Mouse (Mus musculus) CH12.LX (cell line): Measurements from ENCODE around the gene Tank. TPM values are rescaled to one million over a fixed set of nuclear protein-coding genes. Genes with fewer than 3 reads are reported as not detected.

Experiments used
- DNase-seq: peaks from one replicate; pipeline ENCODE4 v3.0.0-alpha.2; 2013; ENCODE audit errors: extremely low read depth
- H3K27ac ChIP-seq: 2 replicates; pipeline ENCODE4 v1.5.1; 2012; ENCODE audit warnings: low read depth, mild to moderate bottlenecking, control low read depth, moderate library complexity; ENCODE audit not compliant: insufficient read depth
- H3K27me3 ChIP-seq: replicated peaks from 2 replicates; pipeline ENCODE3; 2012; ENCODE audit warnings: inconsistent platforms
- H3K36me3 ChIP-seq, 2 experiments: replicated peaks in 1 of 2; 2 replicates each; pipeline versions ENCODE3 to v1.6.1; 2012; ENCODE audit warnings: inconsistent platforms in 1 of 2, low read length in 1 of 2, mild to moderate bottlenecking in 1 of 2, mixed read lengths in 1 of 2, moderate library complexity in 1 of 2; ENCODE audit not compliant: control insufficient read depth in 1 of 2, insufficient read depth in 1 of 2
- H3K4me1 ChIP-seq, 2 experiments: 2 replicates each; pipeline ENCODE4 v1.6.1; 2012; ENCODE audit warnings: inconsistent platforms in 1 of 2, moderate library complexity in 1 of 2; ENCODE audit not compliant: insufficient read depth in 2 of 2, control insufficient read depth in 1 of 2
- H3K4me2 ChIP-seq: 2 replicates; pipeline ENCODE4 v1.6.1; 2012; ENCODE audit warnings: low read depth, mild to moderate bottlenecking, control low read depth; ENCODE audit not compliant: poor library complexity, insufficient read depth, severe bottlenecking
- H3K4me3 ChIP-seq, 3 experiments: fragments of 150-350 bp in 1 of 3; sonication (generic) in 1 of 3; replicated peaks in 1 of 3; 2 replicates each; pipeline versions ENCODE3 to v1.5.1; 2011 to 2012; ENCODE audit warnings: low read depth in 2 of 3, low read length in 2 of 3, mild to moderate bottlenecking in 2 of 3, moderate library complexity in 2 of 3, control low read depth in 1 of 3, improper control_type of control experiment in 1 of 3, inconsistent platforms in 1 of 3, mixed read lengths in 1 of 3; ENCODE audit not compliant: poor library complexity in 1 of 3
- H3K79me2 ChIP-seq: replicated peaks from 2 replicates; pipeline ENCODE4 v1.6.1; 2012; ENCODE audit warnings: mild to moderate bottlenecking, moderate library complexity; ENCODE audit not compliant: control insufficient read depth, poor library complexity, insufficient read depth, severe bottlenecking; ENCODE audit errors: extremely low read depth
- H3K9ac ChIP-seq: 2 replicates; pipeline ENCODE4 v1.6.1; 2012; ENCODE audit warnings: low read depth, mild to moderate bottlenecking, control low read depth, moderate library complexity; ENCODE audit not compliant: insufficient read depth
- H3K9me3 ChIP-seq: replicated peaks from 2 replicates; pipeline ENCODE3; 2012; ENCODE audit warnings: low read length, inconsistent platforms, mixed read lengths
- CHD1 ChIP-seq: IDR thresholded peaks from 2 replicates; pipeline ENCODE4 v1.6.1; 2012; ENCODE audit warnings: low read depth, low read length, improper control_type of control experiment, inconsistent platforms
- HCFC1 ChIP-seq: IDR thresholded peaks from 2 replicates; pipeline ENCODE4 v1.6.1; 2012; ENCODE audit warnings: low read depth, mild to moderate bottlenecking, inconsistent platforms, low read length, improper control_type of control experiment
- IRF4 ChIP-seq: IDR thresholded peaks from 2 replicates; pipeline ENCODE4 v1.6.1; 2014; ENCODE audit warnings: low read depth, mild to moderate bottlenecking, inconsistent platforms, low read length, improper control_type of control experiment
- MAFK ChIP-seq: IDR thresholded peaks from 2 replicates; pipeline ENCODE4 v1.6.1; 2011; ENCODE audit warnings: low read length, improper control_type of control experiment; ENCODE audit not compliant: insufficient replicate concordance
- MXI1 ChIP-seq: IDR thresholded peaks from 2 replicates; pipeline ENCODE4 v1.6.1; 2011; ENCODE audit warnings: mild to moderate bottlenecking, low read depth, low read length, improper control_type of control experiment
- POLR2A ChIP-seq: IDR thresholded peaks from 2 replicates; pipeline ENCODE4 v1.6.1; 2011; ENCODE audit warnings: low read depth, mild to moderate bottlenecking, improper control_type of control experiment, low read length
- RCOR1 ChIP-seq: conservative IDR thresholded peaks from 2 replicates; pipeline ENCODE4 v1.6.1; 2012; ENCODE audit warnings: low read depth, mild to moderate bottlenecking, inconsistent platforms, low read length, improper control_type of control experiment
- TBP ChIP-seq: conservative IDR thresholded peaks from 2 replicates; pipeline ENCODE4 v1.6.1; 2011; ENCODE audit warnings: low read depth, low read length, improper control_type of control experiment
- dilution Hi-C: fragments of 300-500 bp; cut with MboI; formaldehyde crosslinking; loops from 2 replicates; pipeline ENCODE4 v1.14.3; 2020; ENCODE audit warnings: low sequenced_read_pairs; ENCODE audit not compliant: extremely low pct_unique_long_range_greater_than_20kb, extremely low pct_ligation_motif_present
- in situ Hi-C: fragments of 300-500 bp; cut with MboI; formaldehyde crosslinking; loops from 3 replicates; pipeline ENCODE4 v1.14.3; 2019; ENCODE audit warnings: low sequenced_read_pairs, low pct_ligation_motif_present, low pct_unique_long_range_greater_than_20kb, mixed read lengths
- polyA plus RNA-seq: library from polyadenylated mRNA; unstranded; fragments of >175 nt; gene quantifications from 2 replicates; pipeline ENCODE4 v1.2.1, GENCODE M21; 2012; ENCODE audit warnings: low read depth; ENCODE audit not compliant: insufficient read length
- total RNA-seq, 2 experiments: library from RNA; depleted of rRNA; stranded (reverse); fragments of 300-350 nt in 1 of 2; fragments of >200 nt in 1 of 2; gene quantifications; 2 replicates each; pipeline ENCODE4 v1.2.3; 2012 to 2014

The Tank gene
- total and polyA plus RNA-seq, 3 experiments = 45.7 to 152 (median 68.7) TPM

- in situ Hi-C loops (loop anchor here (25.0 kb wide), 1 partner anchor 957 kb away; no protein-coding TSS in a partner anchor), dilution Hi-C loops (no loop called here)
- H3K4me3 ChIP-seq = no peak overlapping the region
- DNase-seq = no peak
- no peaks in the 10 kb centered on the region for H3K27me3 ChIP-seq
- H3K9me3 ChIP-seq = peaks cover 9% of the 10 kb centered on the region
- no peak overlapping the region for H3K27ac ChIP-seq
- TF ChIP-seq MAFK (no peak), TBP (no peak), RCOR1 (no peak)
- TF ChIP-seq, all 38 proteins: peak for 0
- Histone ChIP-seq H3K4me1 (no peaks in the 10 kb centered on the region), H3K36me3 (peaks cover 31 to 48% of the 10 kb centered on the region in 2 experiments), H3K79me2 (no peaks in the 10 kb centered on the region; the same call in 1 of the 2 replicates), H3K9ac (no peak overlapping the region), H3K4me2 (no peak overlapping the region)
Observed at GRCm38 (mm10) chr2:61655382-61656281, 77.2 kb downstream of the Tank start.

- Histone ChIP-seq H3K9ac (no peak overlapping the region), H3K79me2 (no peaks in the 10 kb centered on the region; the same call in 1 of the 2 replicates), H3K36me3 (peaks cover 28 to 40% of the 10 kb centered on the region in 2 experiments), H3K4me2 (no peak overlapping the region), H3K4me3 (no peak overlapping the region), H3K27ac (no peak overlapping the region), H3K27me3 (no peaks in the 10 kb centered on the region), H3K9me3 (peaks cover 9% of the 10 kb centered on the region), H3K4me1 (no peaks in the 10 kb centered on the region)
- in situ Hi-C loops (loop anchor here (25.0 kb wide), 1 partner anchor 956 kb away; no protein-coding TSS in a partner anchor), dilution Hi-C loops (no loop called here)
- no peak for DNase-seq
- TF ChIP-seq HCFC1 (no peak), IRF4 (no peak)
Observed at GRCm38 (mm10) chr2:61656421-61657411, 78.3 kb downstream of the Tank start.

GRCm38 (mm10) chr2:61659254-61659653, 80.9 kb downstream of the Tank start:
- in situ Hi-C loops = loop anchor here (25.0 kb wide), 1 partner anchor 953 kb away; no protein-coding TSS in a partner anchor
- H3K9ac ChIP-seq = no peak overlapping the region
- H3K27me3 ChIP-seq = no peaks in the 10 kb centered on the region
- no peak overlapping the region for H3K4me2 ChIP-seq
- H3K4me1 ChIP-seq = no peaks in the 10 kb centered on the region
- peaks cover 9% of the 10 kb centered on the region for H3K9me3 ChIP-seq
- dilution Hi-C loops = no loop called here
- TF ChIP-seq POLR2A = no peak
- no peak for TF ChIP-seq CHD1
- TF ChIP-seq MXI1 = no peak
- TF ChIP-seq RCOR1 = no peak
- no peak for DNase-seq
- no peak overlapping the region for H3K27ac ChIP-seq
- H3K79me2 ChIP-seq = no peaks in the 10 kb centered on the region; the same call in 1 of the 2 replicates
- no peak overlapping the region for H3K4me3 ChIP-seq
- H3K36me3 ChIP-seq = peaks cover 24 to 30% of the 10 kb centered on the region in 2 experiments
